Mouse (Mus musculus) brain, embryonic 14.5 days (tissue): ENCODE data around the gene Cox6b1.

Source experiments
- CTCF ChIP-seq: fragments of 200-500 bp; IDR thresholded peaks from 2 replicates; pipeline ENCODE4 v1.5.1; 2012; ENCODE audit warnings: inconsistent platforms, mild to moderate bottlenecking, moderate library complexity, borderline replicate concordance; ENCODE audit not compliant: insufficient read depth, insufficient read length; ENCODE audit errors: extremely low read depth
- POLR2A ChIP-seq: fragments of 200-500 bp; IDR thresholded peaks from 2 replicates; pipeline ENCODE4 v1.6.1; 2012; ENCODE audit warnings: mild to moderate bottlenecking, inconsistent platforms, borderline replicate concordance; ENCODE audit not compliant: poor library complexity, insufficient read depth, insufficient read length, severe bottlenecking; ENCODE audit errors: extremely low read depth

- TF ChIP-seq POLR2A (no peak), CTCF (no peak)
Observed at GRCm38 (mm10) chr7:30639083-30639482, 13.1 kb upstream of the Cox6b1 start.
